Mouse (Mus musculus) embryonic facial prominence, embryonic 10.5 days (tissue): ENCODE data around the gene Bend6. TPM values are rescaled to one million over a fixed set of nuclear protein-coding genes. Genes with fewer than 3 reads are reported as not detected.

Experiments used
- DNase-seq: peaks from one replicate; pipeline ENCODE4 v3.0.0-alpha.2; 2017; ENCODE audit warnings: low spot score
- H3K27ac ChIP-seq: fragments of 300-500 bp; sonication (generic); replicated peaks from 2 replicates; pipeline ENCODE4 v1.5.1; 2016; ENCODE audit warnings: mild to moderate bottlenecking
- H3K27me3 ChIP-seq: fragments of 300-500 bp; sonication (generic); replicated peaks from 2 replicates; pipeline ENCODE4 v1.6.1; 2016; ENCODE audit warnings: low read depth, mild to moderate bottlenecking; ENCODE audit not compliant: poor library complexity, severe bottlenecking
- H3K36me3 ChIP-seq: fragments of 300-500 bp; sonication (generic); replicated peaks from 2 replicates; pipeline ENCODE4 v1.6.1; 2016; ENCODE audit warnings: mild to moderate bottlenecking, moderate library complexity
- H3K4me1 ChIP-seq: fragments of 300-500 bp; sonication (generic); 2 replicates; pipeline ENCODE4 v1.6.1; 2016
- H3K4me3 ChIP-seq: fragments of 300-500 bp; sonication (generic); 2 replicates; pipeline ENCODE4 v1.5.1; 2016; ENCODE audit warnings: mild to moderate bottlenecking, moderate library complexity
- H3K9me3 ChIP-seq: fragments of 300-500 bp; sonication (generic); 2 replicates; pipeline ENCODE4 v1.6.1; 2016; ENCODE audit warnings: mild to moderate bottlenecking
- WGBS: fragments of 180-500 bp; shearing (Covaris S2); methylation state at CpG from one replicate; pipeline ENCODE4 v1.1.7; 2016; 5-methylcytosine and 5-hydroxymethylcytosine counted together
- polyA plus RNA-seq: library from polyadenylated mRNA; unstranded; fragments of >200 nt; fragmentation: Nextera tagmentation; extraction: Ambion mirVana; gene quantifications from 2 replicates; pipeline ENCODE4 v1.2.1, GENCODE M21; 2016

Gene Bend6
- polyA plus RNA-seq, 1 experiment from 2014 or later = 2.2 TPM

DNA sequence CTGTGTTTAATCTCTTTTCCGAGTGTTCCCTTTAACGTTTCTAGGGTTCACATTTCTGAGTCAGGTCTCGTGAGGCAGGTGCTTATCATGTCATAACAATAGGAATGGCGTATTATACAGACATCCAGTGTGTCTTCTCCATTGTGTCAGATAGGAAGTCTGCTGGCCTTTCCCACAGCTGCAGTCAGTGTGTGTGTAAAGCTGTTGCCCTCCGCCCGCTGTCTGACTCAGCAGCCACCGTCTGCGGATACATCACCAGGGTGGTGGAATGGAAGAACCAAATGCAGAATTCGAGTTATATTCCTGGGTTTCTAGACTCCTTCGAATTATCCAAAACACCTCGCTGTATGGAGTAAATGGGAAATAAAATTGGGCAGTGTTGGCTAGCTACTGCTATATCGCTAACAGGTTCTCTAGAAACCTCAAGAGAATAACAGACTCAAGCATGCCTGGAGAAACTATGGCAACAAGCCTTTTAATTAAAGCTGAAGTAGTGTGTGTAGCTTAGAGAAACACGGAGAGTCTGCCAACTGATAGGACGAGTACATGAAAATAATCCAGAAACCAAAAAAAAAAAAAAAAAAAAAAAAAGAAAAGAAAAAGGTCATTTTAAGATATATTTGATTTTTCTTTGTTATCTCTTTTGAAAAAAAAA is 25.4 kb upstream of the Bend6 start:
- DNase-seq = no peak
- H3K9me3 ChIP-seq = no peaks in the 10 kb centered on the region
- 88% methylated on average over 14 of the region's 14 CpGs for WGBS
- no peaks in the 10 kb centered on the region for H3K36me3 ChIP-seq
- H3K27ac ChIP-seq = no peak overlapping the region
- no peaks in the 10 kb centered on the region for H3K27me3 ChIP-seq
- H3K4me1 ChIP-seq = peaks cover 4% of the 10 kb centered on the region; the same call in 1 of the 2 replicates
- no peak overlapping the region for H3K4me3 ChIP-seq

DNA sequence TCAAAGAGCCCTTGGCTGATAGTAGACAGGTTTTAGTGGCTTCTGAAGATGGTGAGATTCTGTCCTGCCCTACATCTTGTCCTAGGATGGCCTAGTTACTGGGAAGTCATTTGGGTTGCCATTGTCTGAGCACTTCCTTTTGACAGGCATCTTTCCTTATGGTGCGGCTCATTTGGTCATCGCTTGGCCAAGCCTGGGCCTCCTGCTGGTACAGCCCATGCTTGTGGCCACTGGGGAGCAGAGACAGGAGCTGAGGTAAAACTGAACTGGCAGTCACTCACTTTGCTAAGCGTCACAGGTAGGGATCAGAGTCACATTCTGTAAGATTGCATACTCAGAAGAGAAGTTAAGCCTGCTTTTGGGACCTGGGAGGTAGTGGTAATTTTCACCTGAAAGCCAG is 24.6 kb upstream of the Bend6 start:
- no peak overlapping the region for H3K27ac ChIP-seq
- H3K4me1 ChIP-seq = peaks cover 4% of the 10 kb centered on the region; the same call in 1 of the 2 replicates
- no peaks in the 10 kb centered on the region for H3K36me3 ChIP-seq
- 89% methylated on average over 3 of the region's 3 CpGs for WGBS
- H3K4me3 ChIP-seq = no peak overlapping the region
- H3K27me3 ChIP-seq = no peaks in the 10 kb centered on the region
- DNase-seq = no peak
- no peaks in the 10 kb centered on the region for H3K9me3 ChIP-seq

DNA sequence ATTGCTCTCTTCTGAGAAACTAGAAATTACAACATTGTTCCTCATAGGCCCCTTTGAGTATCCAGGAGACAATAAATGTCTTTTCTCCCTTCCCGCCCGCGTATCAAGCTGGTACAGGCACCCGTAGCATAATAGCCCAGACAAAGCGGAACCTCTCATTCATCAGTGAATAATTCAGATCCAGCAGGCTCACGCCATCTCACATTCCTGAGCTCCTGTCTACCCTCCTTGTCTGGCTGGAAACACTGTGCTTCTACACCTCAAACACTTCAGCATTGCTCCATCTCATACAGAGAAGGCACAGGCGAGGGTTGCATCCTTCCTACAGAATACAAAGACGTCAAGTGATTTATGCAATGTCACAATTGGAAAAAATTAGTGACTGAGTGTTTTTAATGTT is 24.2 kb upstream of the Bend6 start:
- Histone ChIP-seq H3K36me3 (no peaks in the 10 kb centered on the region), H3K9me3 (no peaks in the 10 kb centered on the region), H3K4me3 (no peak overlapping the region), H3K27me3 (no peaks in the 10 kb centered on the region), H3K27ac (no peak overlapping the region), H3K4me1 (peaks cover 4% of the 10 kb centered on the region; the same call in 1 of the 2 replicates)
- whole genome bisulfite sequencing = 89% methylated on average over 8 of the region's 8 CpGs
- DNase-seq = no peak

DNA sequence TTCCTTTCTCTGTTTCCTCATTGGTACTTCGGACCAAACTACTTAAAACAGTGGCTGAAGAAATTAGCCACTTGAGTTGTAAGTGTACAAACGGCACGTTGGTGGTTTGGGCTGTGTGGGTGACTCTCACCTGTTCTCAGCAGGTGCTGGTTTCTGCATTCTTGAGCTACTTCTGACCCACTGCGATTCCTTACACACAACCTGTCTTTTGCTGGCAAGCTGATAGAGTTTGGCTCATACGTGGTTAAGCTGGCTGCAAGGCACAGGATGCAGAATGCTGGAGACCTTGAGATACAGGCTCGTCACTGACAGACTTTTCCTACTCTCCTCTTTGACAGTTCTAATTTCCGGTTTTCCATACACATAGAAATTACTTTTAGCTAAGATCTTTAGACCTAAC is 19.9 kb upstream of the Bend6 start:
- H3K9me3 ChIP-seq = no peaks in the 10 kb centered on the region
- no peaks in the 10 kb centered on the region for H3K27me3 ChIP-seq
- no peak for DNase-seq
- H3K4me3 ChIP-seq = no peak overlapping the region
- no peak overlapping the region for H3K27ac ChIP-seq
- 91% methylated on average over 7 of the region's 7 CpGs for WGBS
- no peaks in the 10 kb centered on the region for H3K36me3 ChIP-seq
- peaks cover 9% of the 10 kb centered on the region for H3K4me1 ChIP-seq

DNA sequence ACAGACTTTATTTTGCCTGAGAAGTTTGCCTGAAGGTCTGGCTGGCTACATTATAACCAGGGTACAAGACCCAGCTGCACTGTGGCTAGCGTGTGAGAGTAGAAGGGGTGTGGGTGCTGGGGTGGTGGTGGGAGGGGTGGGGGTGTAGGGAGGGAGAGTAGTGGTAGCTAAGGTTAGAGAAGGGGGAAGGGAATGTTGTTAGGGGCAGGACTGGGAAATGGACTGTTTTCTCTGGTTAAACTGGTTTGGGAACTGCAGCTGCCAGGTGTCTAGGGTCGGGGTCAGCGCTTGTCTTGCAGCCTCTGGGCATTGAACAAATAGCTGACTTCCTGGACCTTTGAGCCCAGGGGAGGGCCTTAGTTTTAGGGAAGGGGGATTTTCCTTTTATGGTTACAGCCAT is 17.7 kb upstream of the Bend6 start:
- Histone ChIP-seq H3K27me3 (no peaks in the 10 kb centered on the region), H3K27ac (no peak overlapping the region), H3K4me3 (no peak overlapping the region), H3K9me3 (no peaks in the 10 kb centered on the region), H3K36me3 (no peaks in the 10 kb centered on the region), H3K4me1 (peaks cover 5% of the 10 kb centered on the region)
- 39% methylated on average over 3 of the region's 3 CpGs for WGBS
- DNase-seq = peak; percentile 45

DNA sequence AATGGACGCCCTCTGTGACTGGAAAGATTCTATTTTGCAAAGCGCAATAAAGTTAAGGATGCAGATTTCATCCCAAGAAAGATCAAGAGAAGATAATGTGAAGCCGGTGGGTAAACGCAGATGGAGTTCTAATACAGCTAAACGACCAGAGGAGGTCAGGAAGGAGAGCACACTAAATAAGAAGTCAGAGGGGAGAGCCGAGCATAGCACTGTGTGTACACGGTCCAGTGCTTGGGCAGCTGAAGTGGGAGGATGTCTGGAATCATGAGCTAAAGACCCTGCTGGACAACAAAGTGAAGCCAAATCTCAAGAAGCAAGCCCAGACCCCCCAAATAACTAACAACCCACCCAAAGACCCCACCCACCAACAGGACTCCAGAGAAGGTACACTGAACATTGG is 15.4 kb upstream of the Bend6 start:
- no peak for DNase-seq
- H3K27ac ChIP-seq = no peak overlapping the region
- WGBS = 75% methylated on average over 7 of the region's 7 CpGs

DNA sequence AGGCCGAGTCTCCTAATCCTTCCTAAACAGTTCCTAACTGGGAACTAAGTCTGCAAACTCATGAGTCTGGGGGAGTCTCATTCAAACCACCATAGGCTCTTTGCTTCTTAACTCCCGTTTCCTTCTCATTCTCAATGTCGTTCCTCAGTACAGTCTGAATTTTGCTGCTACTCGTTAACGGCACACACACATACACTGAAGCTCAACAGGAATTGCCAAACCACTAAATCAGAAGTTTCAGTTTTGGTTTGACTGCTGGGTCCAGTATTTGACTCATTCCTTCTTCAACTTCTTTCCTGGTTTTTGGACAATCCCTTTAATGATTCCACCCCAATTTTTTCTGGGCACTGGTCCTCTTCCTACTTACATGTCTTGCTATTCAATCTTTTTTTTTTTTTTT is 8.9 kb upstream of the Bend6 start:
- DNase-seq = no peak
- Histone ChIP-seq H3K27ac (no peak overlapping the region), H3K4me3 (no peak overlapping the region), H3K9me3 (no peaks in the 10 kb centered on the region), H3K4me1 (0 out of 2 replicates have a peak, but pooled peaks cover 2% of the 10 kb centered on the region), H3K36me3 (peaks cover 8% of the 10 kb centered on the region), H3K27me3 (no peaks in the 10 kb centered on the region)
- WGBS = 94% methylated on average over 5 of the region's 5 CpGs

More for the DNA sequence above, 15.4 kb upstream of the Bend6 start:
- no peaks in the 10 kb centered on the region for H3K27me3 ChIP-seq
- H3K9me3 ChIP-seq = no peaks in the 10 kb centered on the region
- no peak overlapping the region for H3K4me3 ChIP-seq
- H3K4me1 ChIP-seq = peaks cover 5% of the 10 kb centered on the region
- no peaks in the 10 kb centered on the region for H3K36me3 ChIP-seq

DNA sequence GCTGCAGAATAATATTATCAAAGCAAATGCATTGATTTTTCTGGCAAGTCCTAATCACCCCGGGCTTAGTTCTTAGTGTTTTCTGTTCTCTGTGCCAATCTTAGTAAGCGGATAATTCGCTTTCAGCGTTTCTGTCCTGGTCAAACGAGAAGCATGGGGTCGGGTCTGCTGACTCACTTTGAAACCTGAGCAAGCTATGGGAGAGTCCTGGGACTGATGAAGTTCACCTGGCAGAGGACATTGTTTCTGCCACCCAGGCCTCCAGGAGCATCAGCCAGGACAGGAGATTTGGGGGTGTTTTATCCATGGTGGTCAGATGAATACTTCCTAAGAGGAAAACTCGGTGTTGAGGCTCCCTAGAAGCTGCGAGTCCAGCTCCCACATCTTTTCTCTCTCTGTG is 4.0 kb upstream of the Bend6 start:
- no peaks in the 10 kb centered on the region for H3K9me3 ChIP-seq
- no peak overlapping the region for H3K4me3 ChIP-seq
- WGBS = 67% methylated on average over 8 of the region's 8 CpGs
- no peak for DNase-seq
- peaks cover 20% of the 10 kb centered on the region for H3K4me1 ChIP-seq
- no peak overlapping the region for H3K27ac ChIP-seq
- H3K36me3 ChIP-seq = peaks cover 8% of the 10 kb centered on the region
- peaks cover 27% of the 10 kb centered on the region for H3K27me3 ChIP-seq

DNA sequence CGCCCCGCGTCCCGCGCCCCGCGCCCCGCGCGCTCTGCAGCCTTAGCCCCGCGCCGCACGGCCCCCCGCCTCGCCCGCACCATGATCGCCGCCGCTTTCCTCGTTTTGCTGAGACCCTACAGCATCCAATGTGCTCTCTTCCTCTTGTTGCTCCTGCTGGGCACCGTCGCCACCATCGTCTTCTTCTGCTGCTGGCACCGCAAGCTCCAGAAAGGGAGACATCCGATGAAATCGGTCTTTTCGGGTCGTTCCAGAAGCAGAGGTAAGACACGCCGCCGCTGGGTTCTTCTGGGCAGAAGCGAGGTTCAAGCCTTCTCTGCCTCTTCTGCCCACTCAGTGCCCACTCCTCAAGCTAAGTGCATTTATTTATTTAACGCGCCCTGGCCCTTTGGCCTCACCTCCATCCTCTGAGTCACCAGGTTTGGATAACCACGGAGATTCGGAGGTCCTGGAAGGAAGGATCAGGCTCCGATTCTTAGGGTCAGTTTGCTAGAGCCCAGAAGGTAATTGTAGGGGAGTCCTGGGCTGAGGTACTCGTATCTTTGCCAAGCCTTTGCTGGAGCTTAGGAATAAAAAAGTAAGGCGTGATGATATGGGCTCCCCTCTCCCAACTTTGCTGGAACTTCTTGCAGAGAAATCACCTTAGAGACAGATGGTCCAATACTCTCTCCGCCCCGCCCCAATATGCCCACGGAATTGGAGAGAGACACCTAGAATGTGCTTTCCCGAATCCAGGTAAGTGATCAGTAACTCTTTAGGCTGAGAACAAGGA is 761 bp upstream of the Bend6 start, which contains the start of gene Dst:
TSS of gene Dst (plus strand) at position 35 of the 772 bp plus-strand sequence.
- no peak for DNase-seq
- Histone ChIP-seq H3K4me3 (peak within 1 kb of the TSS; percentile 73), H3K27me3 (peaks cover 50% of the 10 kb centered on the region), H3K4me1 (peaks cover 24% of the 10 kb centered on the region), H3K36me3 (no peaks in the 10 kb centered on the region), H3K9me3 (no peaks in the 10 kb centered on the region), H3K27ac (peak within 1 kb of the TSS; percentile 86)
- WGBS = 5% methylated on average over 38 of the region's 44 CpGs

DNA sequence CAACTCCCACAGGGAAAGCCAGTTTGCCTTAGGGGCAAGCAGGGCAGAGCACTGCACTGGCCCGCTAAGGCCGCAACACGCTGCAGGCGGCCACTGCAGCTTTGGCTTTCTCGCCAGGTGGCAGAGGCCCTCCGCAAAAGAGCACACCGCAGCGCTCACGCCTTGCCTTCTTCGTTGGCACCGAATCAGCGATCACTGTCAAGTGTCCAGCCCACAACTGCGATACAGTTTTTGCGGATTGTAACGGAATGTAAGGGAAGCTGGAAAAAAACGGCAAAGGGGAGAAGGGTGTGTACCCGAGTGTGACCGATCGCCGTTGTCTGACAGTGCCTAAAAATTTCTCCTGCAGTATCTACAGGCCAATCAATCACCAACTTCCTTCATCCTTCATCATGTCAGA is 689 bp downstream of the Bend6 start:
- H3K27ac ChIP-seq = peak overlapping the region; percentile 86; the same call in 1 of the 2 replicates
- DNase-seq = peak; percentile 62
- WGBS = 2% methylated on average over 20 of the region's 20 CpGs
- peaks cover 25% of the 10 kb centered on the region for H3K4me1 ChIP-seq
- peaks cover 50% of the 10 kb centered on the region for H3K27me3 ChIP-seq
- H3K9me3 ChIP-seq = no peaks in the 10 kb centered on the region
- peak overlapping the region; percentile 73 for H3K4me3 ChIP-seq
- H3K36me3 ChIP-seq = no peaks in the 10 kb centered on the region

DNA sequence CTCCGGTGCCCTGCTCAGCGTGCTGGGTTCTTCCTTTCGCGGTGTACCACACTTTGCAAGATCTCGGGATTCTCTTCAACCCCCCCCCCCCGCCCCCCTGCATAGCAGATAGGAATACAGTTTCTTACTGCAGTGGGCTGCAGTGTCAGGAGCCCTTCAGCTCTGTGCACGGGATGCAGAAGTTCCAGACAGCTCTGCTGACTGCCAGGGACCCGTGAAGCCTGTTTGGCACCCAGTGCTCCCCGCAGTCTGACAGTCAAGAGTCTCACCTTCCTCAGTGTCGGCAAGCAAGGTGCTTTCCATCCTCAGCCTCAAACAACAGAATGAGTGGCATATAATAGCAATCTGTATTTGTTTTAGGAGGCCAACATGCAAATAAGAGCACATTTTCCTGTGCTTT is 1.4 kb downstream of the Bend6 start:
- H3K36me3 ChIP-seq = no peaks in the 10 kb centered on the region
- peaks cover 50% of the 10 kb centered on the region for H3K27me3 ChIP-seq
- no peaks in the 10 kb centered on the region for H3K9me3 ChIP-seq
- WGBS = 33% methylated on average over 10 of the region's 10 CpGs
- no peak overlapping the region for H3K4me3 ChIP-seq
- peak; percentile 11 for DNase-seq
- peaks cover 21% of the 10 kb centered on the region for H3K4me1 ChIP-seq
- H3K27ac ChIP-seq = no peak overlapping the region

DNA sequence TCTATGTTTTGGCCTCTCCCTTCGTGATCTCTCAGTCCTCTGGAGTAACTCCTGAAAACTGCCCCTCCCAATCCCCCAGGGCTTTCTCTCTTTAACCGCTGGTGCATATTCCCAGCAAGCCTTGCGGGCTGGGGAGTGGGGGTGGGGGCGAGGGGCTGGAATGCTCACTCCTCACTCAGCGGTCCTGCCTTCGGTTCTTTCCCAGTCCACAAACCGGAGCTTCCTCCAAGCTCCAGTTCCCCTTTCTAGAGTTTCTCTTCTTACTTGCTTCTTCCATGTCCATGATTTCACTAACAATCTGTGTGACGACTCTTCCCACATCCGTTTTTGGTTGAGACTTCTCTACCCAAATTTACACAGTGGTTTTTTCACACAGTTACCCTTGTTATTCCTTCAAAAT is 4.0 kb downstream of the Bend6 start:
- H3K27ac ChIP-seq = no peak overlapping the region
- peaks cover 14% of the 10 kb centered on the region for H3K4me1 ChIP-seq
- H3K27me3 ChIP-seq = peaks cover 37% of the 10 kb centered on the region
- no peak overlapping the region for H3K4me3 ChIP-seq
- WGBS = 28% methylated on average over 9 of the region's 9 CpGs
- H3K9me3 ChIP-seq = no peaks in the 10 kb centered on the region
- peak; percentile 24 for DNase-seq
- no peaks in the 10 kb centered on the region for H3K36me3 ChIP-seq

DNA sequence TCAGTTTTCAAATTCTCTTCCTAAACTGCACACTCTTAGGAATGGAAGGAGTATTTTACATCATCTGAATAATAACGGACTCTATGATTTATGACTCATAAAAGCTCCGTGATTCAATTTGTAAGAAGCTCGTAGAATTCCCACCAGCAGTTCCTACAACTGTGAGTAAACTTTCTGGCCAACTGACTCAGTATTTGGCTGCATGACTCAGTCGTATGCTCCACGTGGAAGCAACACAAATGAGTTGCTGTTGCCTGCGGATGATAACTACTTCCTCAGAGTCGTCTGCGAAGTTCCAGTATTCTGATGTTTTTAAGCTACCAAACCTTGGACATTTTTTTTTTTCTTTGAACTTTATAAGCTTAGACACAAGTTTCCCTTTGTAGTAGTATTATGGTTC is 7.4 kb downstream of the Bend6 start:
- no peak for DNase-seq
- no peak overlapping the region for H3K4me3 ChIP-seq
- no peak overlapping the region for H3K27ac ChIP-seq
- WGBS = 90% methylated on average over 8 of the region's 8 CpGs
- H3K36me3 ChIP-seq = no peaks in the 10 kb centered on the region
- peaks cover 9% of the 10 kb centered on the region for H3K4me1 ChIP-seq
- H3K9me3 ChIP-seq = no peaks in the 10 kb centered on the region
- peaks cover 8% of the 10 kb centered on the region for H3K27me3 ChIP-seq
